Mouse (Mus musculus) fibroblast of lung, adult 2 months (primary cell): ENCODE measurements around the gene Mrpl22.
"Not testable (repeated sequence)": the region's sequence is repeated elsewhere in the genome, so short reads cannot be mapped to it uniquely, and the experiment has no call there.

ENCODE experiments used
- DNase-seq: peaks from one replicate; pipeline ENCODE4 v3.0.0-alpha.2; 2011; ENCODE audit warnings: low read depth

Gene Mrpl22

GRCm38 (mm10) chr11:58228021-58228420 lies 56.6 kb downstream of the Mrpl22 start:
- DNase-seq = not testable (repeated sequence)
